Mouse (Mus musculus) ES-Bruce4 (cell line): Measurements from ENCODE around the gene Pde4d. TPM values are rescaled to one million over a fixed set of nuclear protein-coding genes. Genes with fewer than 3 reads are reported as not detected.
A peak's percentile ranks its signal among the peaks of the same experiment; 100 is the strongest.

Source experiments
- H3K27ac ChIP-seq: 2 replicates; pipeline ENCODE4 v1.5.1; 2012; ENCODE audit warnings: low read length, inconsistent platforms; ENCODE audit not compliant: insufficient read depth
- H3K27me3 ChIP-seq: 2 replicates; pipeline ENCODE4 v1.6.1; 2012; ENCODE audit warnings: mild to moderate bottlenecking, low read length, inconsistent platforms; ENCODE audit not compliant: control insufficient read depth, poor library complexity, insufficient read depth, severe bottlenecking
- H3K36me3 ChIP-seq: 2 replicates; pipeline ENCODE4 v1.6.1; 2012; ENCODE audit warnings: inconsistent platforms, mild to moderate bottlenecking, low read length, moderate library complexity; ENCODE audit not compliant: control insufficient read depth, poor library complexity, insufficient read depth, severe bottlenecking
- H3K4me1 ChIP-seq: one replicate; pipeline ENCODE4 v1.8.1; 2011; ENCODE audit warnings: low read length; ENCODE audit not compliant: control insufficient read depth, insufficient read depth
- H3K4me3 ChIP-seq: 2 replicates; pipeline ENCODE4 v1.5.1; 2011; ENCODE audit warnings: low read depth, mild to moderate bottlenecking, low read length
- H3K9ac ChIP-seq: 2 replicates; pipeline ENCODE4 v1.6.1; 2012; ENCODE audit warnings: low read depth, mild to moderate bottlenecking, inconsistent platforms; ENCODE audit not compliant: poor library complexity, severe bottlenecking
- H3K9me3 ChIP-seq: replicated peaks from 2 replicates; pipeline ENCODE4 v1.6.1; 2012; ENCODE audit warnings: mild to moderate bottlenecking, low read length, inconsistent platforms; ENCODE audit not compliant: control insufficient read depth, poor library complexity, insufficient read depth, severe bottlenecking
- CTCF ChIP-seq: IDR thresholded peaks from one replicate; pipeline ENCODE4 v1.8.1; 2011; ENCODE audit warnings: low read depth, low read length
- EP300 ChIP-seq: IDR thresholded peaks from 2 replicates; pipeline ENCODE4 v1.6.1; 2011; ENCODE audit warnings: low read depth, low read length; ENCODE audit not compliant: insufficient read depth
- POLR2A ChIP-seq: IDR thresholded peaks from one replicate; pipeline ENCODE4 v1.8.1; 2011; ENCODE audit warnings: low read length; ENCODE audit not compliant: insufficient read depth
- polyA plus RNA-seq: library from polyadenylated mRNA; stranded (reverse); fragments of >200 nt; gene quantifications from 2 replicates; pipeline ENCODE4 v1.2.4, GENCODE M21; 2011; ENCODE audit warnings: low read depth; ENCODE audit not compliant: missing spikeins, insufficient read depth, insufficient read length

The Pde4d gene
- polyA plus RNA-seq, 1 experiment: 5.0 TPM

DNA sequence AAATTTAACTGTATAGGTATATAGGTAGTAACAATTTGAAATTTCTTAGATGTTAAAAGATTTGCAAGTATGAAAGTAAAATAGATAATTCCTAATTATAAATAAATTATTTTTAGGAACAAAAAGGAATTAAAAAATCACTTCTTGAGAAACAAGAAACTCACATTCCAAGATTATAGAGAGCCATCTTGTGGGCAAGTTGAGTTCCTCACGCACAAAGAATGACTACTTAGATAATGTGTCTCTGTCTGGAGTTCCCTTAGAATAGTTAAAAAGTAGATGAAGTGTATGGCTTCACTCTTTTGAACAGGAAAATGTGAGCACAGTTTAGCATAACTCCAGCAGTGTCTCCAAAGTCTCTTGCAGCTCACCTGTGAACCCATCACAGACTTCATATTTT, 1155.4 kb downstream of the Pde4d start:
- no peak overlapping the region for H3K27ac ChIP-seq
- peaks cover 2% of the 10 kb centered on the region for H3K4me1 ChIP-seq
- no peaks in the 10 kb centered on the region for H3K36me3 ChIP-seq
- no peak overlapping the region for H3K9ac ChIP-seq
- no peaks in the 10 kb centered on the region for H3K27me3 ChIP-seq
- no peaks in the 10 kb centered on the region for H3K9me3 ChIP-seq
- TF ChIP-seq EP300 (no peak), CTCF (no peak), POLR2A (no peak)
- no peak overlapping the region for H3K4me3 ChIP-seq

DNA sequence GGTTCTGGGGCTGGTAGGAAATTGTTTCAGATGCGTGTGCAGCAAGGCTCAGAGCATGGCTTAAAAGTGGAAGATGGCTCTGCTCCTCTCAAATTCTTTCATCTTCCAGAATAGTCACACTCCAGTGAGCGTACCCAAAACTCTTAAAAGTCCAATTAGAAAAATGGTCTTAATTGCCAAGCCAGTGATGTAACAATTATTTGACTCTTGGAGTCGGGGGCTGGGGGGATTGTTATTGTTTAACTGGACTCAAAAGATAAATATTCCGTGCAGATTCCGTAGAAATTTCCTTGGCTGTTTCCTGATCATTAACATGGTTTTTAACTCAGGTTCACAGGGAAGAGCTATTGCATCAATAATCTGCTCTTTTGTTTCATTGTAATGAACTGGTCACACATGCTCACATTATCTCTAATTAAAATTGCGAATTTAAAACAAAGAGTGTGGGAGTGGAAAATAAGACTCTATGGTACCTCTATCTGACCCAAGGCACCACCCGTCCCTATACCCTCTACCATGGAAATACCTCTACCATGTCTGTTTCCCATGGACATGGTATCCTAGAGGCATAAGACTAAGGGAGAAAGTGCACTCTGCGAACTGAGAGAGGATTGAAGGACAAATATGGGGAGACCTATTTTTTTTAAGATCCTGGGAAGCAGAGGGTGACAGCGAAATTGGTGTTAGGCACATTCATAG, 1159.5 kb downstream of the Pde4d start:
- no peak overlapping the region for H3K4me3 ChIP-seq
- no peaks in the 10 kb centered on the region for H3K9me3 ChIP-seq
- no peak for TF ChIP-seq POLR2A
- TF ChIP-seq CTCF: no peak
- TF ChIP-seq EP300: no peak
- H3K9ac ChIP-seq: no peak overlapping the region
- no peaks in the 10 kb centered on the region for H3K36me3 ChIP-seq
- H3K27me3 ChIP-seq: no peaks in the 10 kb centered on the region
- H3K27ac ChIP-seq: peak overlapping the region; percentile 63
- peaks cover 7% of the 10 kb centered on the region for H3K4me1 ChIP-seq

DNA sequence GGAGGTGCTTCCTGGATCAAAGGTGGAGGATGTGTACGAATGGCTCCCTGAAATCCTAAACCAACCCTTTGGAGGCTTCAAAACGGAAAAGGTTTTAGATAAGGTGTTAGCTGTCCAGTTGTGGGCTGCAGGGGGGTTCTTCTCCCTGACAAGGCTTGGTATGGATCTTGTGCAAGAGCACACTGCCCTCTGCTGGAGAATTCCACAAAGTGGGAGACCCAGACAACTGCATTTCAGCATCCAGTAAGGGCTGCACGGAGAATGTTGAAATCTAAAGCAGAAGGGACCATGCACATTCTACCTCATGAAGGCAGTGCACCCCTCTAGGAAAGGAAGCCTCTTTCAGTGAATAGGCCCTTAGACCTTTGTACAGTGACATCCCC, 1160.0 kb downstream of the Pde4d start:
- H3K9me3 ChIP-seq: no peaks in the 10 kb centered on the region
- TF ChIP-seq EP300: no peak
- no peak for TF ChIP-seq POLR2A
- TF ChIP-seq CTCF: peak; percentile 71
- no peaks in the 10 kb centered on the region for H3K36me3 ChIP-seq
- H3K27me3 ChIP-seq: no peaks in the 10 kb centered on the region
- peak overlapping the region; percentile 83 for H3K27ac ChIP-seq
- no peak overlapping the region for H3K4me3 ChIP-seq
- no peak overlapping the region for H3K9ac ChIP-seq
- peaks cover 7% of the 10 kb centered on the region for H3K4me1 ChIP-seq

DNA sequence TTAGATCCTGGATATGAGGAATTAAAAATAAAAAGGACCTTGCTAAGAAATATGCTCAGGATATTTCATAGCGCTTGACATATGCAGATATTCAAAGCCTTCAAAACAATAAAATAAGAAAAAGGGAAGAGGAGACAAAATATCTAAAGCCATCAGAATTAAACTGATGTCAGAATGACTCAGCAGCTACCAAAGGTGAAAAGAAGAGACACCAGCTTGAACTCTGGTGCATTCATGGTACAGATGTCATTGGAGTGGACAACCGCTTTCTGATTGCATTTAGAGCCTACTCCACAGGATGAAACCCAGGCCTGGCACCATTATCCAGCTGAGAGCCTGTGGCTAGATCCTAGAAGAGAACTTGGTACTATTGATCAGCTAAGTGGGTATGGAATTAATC, 1161.0 kb downstream of the Pde4d start:
- H3K27me3 ChIP-seq: no peaks in the 10 kb centered on the region
- peak overlapping the region; percentile 37 for H3K27ac ChIP-seq
- TF ChIP-seq CTCF (no peak), EP300 (no peak), POLR2A (no peak)
- H3K9me3 ChIP-seq: no peaks in the 10 kb centered on the region
- peaks cover 7% of the 10 kb centered on the region for H3K4me1 ChIP-seq
- H3K4me3 ChIP-seq: no peak overlapping the region
- H3K36me3 ChIP-seq: no peaks in the 10 kb centered on the region
- H3K9ac ChIP-seq: no peak overlapping the region

DNA sequence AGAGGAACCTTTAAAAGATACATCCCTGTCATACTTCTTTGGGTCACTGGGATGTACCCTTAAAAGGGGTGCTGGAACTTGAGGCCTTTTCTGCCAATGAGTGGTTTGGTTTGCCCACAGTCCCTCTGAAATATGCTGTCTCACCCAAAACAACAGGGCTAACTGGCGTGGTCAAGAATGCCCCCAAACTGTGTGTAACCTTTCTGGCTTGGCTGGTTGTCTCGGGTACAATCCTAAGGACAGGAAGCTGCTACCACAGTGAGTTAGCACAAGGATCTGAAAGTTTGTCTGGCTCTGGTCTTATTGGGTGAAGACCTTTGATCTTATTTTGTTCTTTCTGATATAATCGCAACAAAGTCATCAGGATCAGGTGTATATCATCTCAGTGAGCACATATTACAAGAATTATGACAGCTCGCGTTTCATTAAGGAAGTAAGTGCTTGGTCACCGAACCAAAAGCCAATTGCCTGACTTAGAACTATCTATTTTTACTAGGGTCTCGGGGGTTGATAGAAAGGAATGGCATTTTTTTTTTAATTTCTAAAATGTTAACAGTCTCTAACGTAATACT, 1165.6 kb downstream of the Pde4d start:
- Histone ChIP-seq H3K27ac (no peak overlapping the region), H3K4me1 (peaks cover 6% of the 10 kb centered on the region), H3K27me3 (no peaks in the 10 kb centered on the region), H3K4me3 (no peak overlapping the region), H3K9me3 (no peaks in the 10 kb centered on the region), H3K9ac (no peak overlapping the region), H3K36me3 (no peaks in the 10 kb centered on the region)
- TF ChIP-seq CTCF: no peak
- no peak for TF ChIP-seq POLR2A
- TF ChIP-seq EP300: no peak

DNA sequence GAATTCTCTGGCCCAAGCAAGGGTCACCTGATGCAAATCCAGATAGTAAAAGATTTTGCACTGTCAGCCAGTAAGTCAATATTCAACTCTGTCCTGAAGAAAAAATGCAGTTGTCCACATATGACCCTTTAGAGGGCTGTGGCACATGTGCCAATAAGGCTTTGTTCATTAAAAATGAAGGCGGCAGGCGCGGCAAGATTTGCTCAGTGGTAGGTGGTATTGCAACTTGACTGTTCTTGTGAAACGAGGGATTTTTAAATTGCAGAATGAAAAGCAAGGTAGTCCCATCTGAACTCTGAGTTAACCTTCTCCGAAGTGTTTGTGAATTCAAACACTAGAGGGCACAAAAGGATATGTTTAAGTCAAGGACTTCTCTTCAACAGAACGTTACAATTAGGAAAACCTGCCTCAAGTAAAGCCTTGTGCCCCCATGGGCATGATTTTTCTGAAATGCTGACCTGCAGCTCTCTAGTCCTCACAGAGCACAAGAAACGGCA, 1166.1 kb downstream of the Pde4d start:
- no peak for TF ChIP-seq CTCF
- TF ChIP-seq POLR2A: no peak
- H3K27me3 ChIP-seq: no peaks in the 10 kb centered on the region
- H3K4me3 ChIP-seq: no peak overlapping the region
- no peaks in the 10 kb centered on the region for H3K36me3 ChIP-seq
- H3K27ac ChIP-seq: no peak overlapping the region
- peaks cover 5% of the 10 kb centered on the region for H3K4me1 ChIP-seq
- H3K9ac ChIP-seq: no peak overlapping the region
- H3K9me3 ChIP-seq: no peaks in the 10 kb centered on the region
